Mouse (Mus musculus): ENCODE data around the gene Hdac9. TPM values are rescaled to one million over a fixed set of nuclear protein-coding genes. Genes with fewer than 3 reads are reported as not detected.

Hdac9 gene
- total and polyA plus RNA-seq, 3 experiments: 0.03 to 0.19 TPM; not detected in 1

DNA sequence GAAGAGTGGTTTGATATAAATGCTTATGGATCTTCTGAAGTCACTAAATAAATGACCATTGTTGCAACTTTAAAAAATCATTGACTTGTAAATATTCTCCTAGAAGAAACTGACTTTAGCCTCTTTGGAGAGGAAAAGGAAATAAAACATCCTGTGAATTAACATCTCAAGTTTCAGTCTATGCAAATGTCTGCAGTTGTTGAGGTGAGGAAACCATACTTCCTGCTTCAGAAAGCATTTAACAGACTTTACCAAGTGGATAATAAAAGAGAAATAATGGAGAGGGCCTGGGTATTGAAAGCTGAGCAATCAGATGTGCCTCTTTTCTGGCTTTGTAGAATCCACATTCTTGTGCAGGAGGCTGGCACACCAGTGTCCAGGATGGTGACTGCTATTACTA, 110.4 kb downstream of the Hdac9 start:
- no peaks in the 10 kb centered on the region for H3K27me3 ChIP-seq (ENCODE audit: control insufficient read depth in 1 of 2, insufficient read depth in 2 of 2, low read length in 2 of 2)
- TF ChIP-seq KAT2A (conservative IDR thresholded peaks at IDR 0.05; ENCODE audit: low read depth, low read length) (no peak), EP300 (IDR thresholded peaks at IDR 0.05; ENCODE audit: low read depth in 1 of 2, low read length in 2 of 2) (no peak), ZC3H11A (IDR thresholded peaks at IDR 0.05; ENCODE audit: low read depth, low read length) (no peak), RCOR1 (IDR thresholded peaks at IDR 0.05; ENCODE audit: low read depth, low read length) (no peak), POLR2AphosphoS2 (IDR thresholded peaks at IDR 0.05; ENCODE audit: low read length) (no peak), ZMIZ1 (IDR thresholded peaks at IDR 0.05; ENCODE audit: low read depth, low read length) (no peak), CTCF (IDR thresholded peaks at IDR 0.05 in 2 of 3, conservative IDR thresholded peaks at IDR 0.05 in 1 of 3; ENCODE audit: control insufficient read depth in 1 of 3, insufficient read depth in 1 of 3, low read depth in 2 of 3, low read length in 3 of 3, poor library complexity in 1 of 3, severe bottlenecking in 1 of 3) (no peak), UBTF (IDR thresholded peaks at IDR 0.05; ENCODE audit: borderline replicate concordance, insufficient read depth, low read depth, low read length) (no peak)
- H3K79me2 ChIP-seq (ENCODE audit: control insufficient read depth, insufficient read depth, low read length, poor library complexity): no peaks in the 10 kb centered on the region
- no peaks in the 10 kb centered on the region for H3K36me3 ChIP-seq (ENCODE audit: control insufficient read depth in 1 of 2, insufficient read depth in 2 of 2, low read length in 2 of 2)
- H3K4me3 ChIP-seq (ENCODE audit: control insufficient read depth in 1 of 2, insufficient read depth in 1 of 2, low read depth in 2 of 2, low read length in 2 of 2): no peak overlapping the region
- H3K4me1 ChIP-seq (ENCODE audit: control insufficient read depth in 1 of 2, insufficient read depth in 2 of 2, low read length in 2 of 2): no peaks in the 10 kb centered on the region
- no peak overlapping the region for H3K9ac ChIP-seq (ENCODE audit: control insufficient read depth, low read depth, low read length, poor library complexity, severe bottlenecking)
- H3K9me3 ChIP-seq (replicated peaks; ENCODE audit: insufficient read depth, low read length): no peaks in the 10 kb centered on the region
- no peak for DNase-seq (ENCODE audit: low read depth, low spot score)
- no peak overlapping the region for H3K27ac ChIP-seq (ENCODE audit: control insufficient read depth, low read depth, low read length)

DNA sequence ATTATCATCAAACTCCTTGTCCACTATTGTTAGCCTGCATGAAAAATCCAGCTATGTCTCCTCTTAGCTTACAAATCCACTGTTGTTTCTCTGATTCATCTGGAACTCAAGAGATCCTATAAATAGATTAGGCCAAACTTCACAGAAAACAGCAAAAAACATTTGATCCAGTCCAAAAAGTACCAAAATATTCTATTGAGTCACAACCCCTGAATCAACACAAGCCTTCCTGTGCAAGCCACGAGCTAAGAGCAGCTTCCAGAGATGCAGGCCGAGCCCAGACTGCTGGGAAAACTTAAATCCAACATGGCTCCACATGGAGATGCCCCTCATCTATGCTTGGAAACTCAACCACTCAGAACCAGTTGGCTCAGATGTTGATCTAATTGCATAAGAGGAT, 113.2 kb downstream of the Hdac9 start:
- Histone ChIP-seq H3K79me2 (ENCODE audit: control insufficient read depth, insufficient read depth, low read length, poor library complexity) (no peaks in the 10 kb centered on the region), H3K27me3 (ENCODE audit: control insufficient read depth in 1 of 2, insufficient read depth in 2 of 2, low read length in 2 of 2) (no peaks in the 10 kb centered on the region), H3K9ac (ENCODE audit: control insufficient read depth, low read depth, low read length, poor library complexity, severe bottlenecking) (no peak overlapping the region), H3K9me3 (replicated peaks; ENCODE audit: insufficient read depth, low read length) (no peaks in the 10 kb centered on the region), H3K4me1 (ENCODE audit: control insufficient read depth in 1 of 2, insufficient read depth in 2 of 2, low read length in 2 of 2) (no peaks in the 10 kb centered on the region), H3K4me3 (ENCODE audit: control insufficient read depth in 1 of 2, insufficient read depth in 1 of 2, low read depth in 2 of 2, low read length in 2 of 2) (no peak overlapping the region), H3K36me3 (ENCODE audit: control insufficient read depth in 1 of 2, insufficient read depth in 2 of 2, low read length in 2 of 2) (no peaks in the 10 kb centered on the region), H3K27ac (ENCODE audit: control insufficient read depth, low read depth, low read length) (no peak overlapping the region)
- no peak for DNase-seq (ENCODE audit: low read depth, low spot score)
- TF ChIP-seq POLR2AphosphoS5 (IDR thresholded peaks at IDR 0.05; ENCODE audit: borderline replicate concordance, low read depth, low read length) (no peak), RCOR1 (IDR thresholded peaks at IDR 0.05; ENCODE audit: low read depth, low read length) (no peak), CHD1 (IDR thresholded peaks at IDR 0.05; ENCODE audit: low read depth, low read length) (no peak), ZNF384 (IDR thresholded peaks at IDR 0.05; ENCODE audit: low read depth, low read length) (no peak)

DNA sequence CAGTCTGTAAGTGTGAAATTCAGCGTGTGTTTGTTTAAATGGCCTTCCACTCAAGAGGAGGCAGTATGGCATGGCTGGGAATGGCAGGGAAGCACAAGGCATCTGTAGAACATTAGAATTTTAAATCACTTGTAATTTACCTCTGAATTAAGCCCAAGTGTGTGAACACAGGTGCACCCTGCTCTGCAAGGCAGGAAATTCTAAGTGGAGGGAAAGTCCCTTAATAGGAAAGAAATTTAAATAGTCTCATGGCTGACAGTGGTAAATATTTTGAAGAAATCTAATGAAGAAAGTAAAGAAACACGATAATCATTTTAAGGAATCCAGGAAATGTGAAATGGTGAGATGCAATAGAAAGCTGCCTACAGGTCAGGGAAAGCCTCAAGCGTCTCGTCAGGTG, 114.6 kb downstream of the Hdac9 start:
- Histone ChIP-seq H3K27ac (ENCODE audit: control insufficient read depth, low read depth, low read length) (no peak overlapping the region), H3K9ac (ENCODE audit: control insufficient read depth, low read depth, low read length, poor library complexity, severe bottlenecking) (no peak overlapping the region), H3K36me3 (ENCODE audit: control insufficient read depth in 1 of 2, insufficient read depth in 2 of 2, low read length in 2 of 2) (no peaks in the 10 kb centered on the region), H3K27me3 (ENCODE audit: control insufficient read depth in 1 of 2, insufficient read depth in 2 of 2, low read length in 2 of 2) (no peaks in the 10 kb centered on the region), H3K79me2 (ENCODE audit: control insufficient read depth, insufficient read depth, low read length, poor library complexity) (no peaks in the 10 kb centered on the region), H3K9me3 (replicated peaks; ENCODE audit: insufficient read depth, low read length) (no peaks in the 10 kb centered on the region), H3K4me3 (ENCODE audit: control insufficient read depth in 1 of 2, insufficient read depth in 1 of 2, low read depth in 2 of 2, low read length in 2 of 2) (no peak overlapping the region), H3K4me1 (ENCODE audit: control insufficient read depth in 1 of 2, insufficient read depth in 2 of 2, low read length in 2 of 2) (no peaks in the 10 kb centered on the region)
- TF ChIP-seq ZMIZ1 (IDR thresholded peaks at IDR 0.05; ENCODE audit: low read depth, low read length) (no peak), GATA1 (IDR thresholded peaks at IDR 0.05; ENCODE audit: low read depth, low read length) (no peak), POLR2A (IDR thresholded peaks at IDR 0.05; ENCODE audit: control insufficient read depth in 1 of 2, insufficient read depth in 1 of 2, low read depth in 1 of 2, low read length in 2 of 2, poor library complexity in 1 of 2) (no peak), MAX (IDR thresholded peaks at IDR 0.05; ENCODE audit: low read length) (no peak), TBP (IDR thresholded peaks at IDR 0.05; ENCODE audit: low read depth, low read length) (no peak), SMC3 (IDR thresholded peaks at IDR 0.05; ENCODE audit: low read depth, low read length) (no peak), EP300 (IDR thresholded peaks at IDR 0.05; ENCODE audit: low read depth in 1 of 2, low read length in 2 of 2) (no peak), UBTF (IDR thresholded peaks at IDR 0.05; ENCODE audit: borderline replicate concordance, insufficient read depth, low read depth, low read length) (no peak), ZNF384 (IDR thresholded peaks at IDR 0.05; ENCODE audit: low read depth, low read length) (no peak), HCFC1 (IDR thresholded peaks at IDR 0.05; ENCODE audit: low read depth, low read length) (no peak), SIN3A (IDR thresholded peaks at IDR 0.05; ENCODE audit: low read length) (no peak), JUND (IDR thresholded peaks at IDR 0.05; ENCODE audit: low read depth, low read length) (no peak)
- no peak for DNase-seq (ENCODE audit: low read depth, low spot score)
